Mouse (Mus musculus) stomach, postnatal 0 days (tissue): ENCODE results near the gene Amph.
A peak's percentile ranks its signal among the peaks of the same experiment; 100 is the strongest.

Source experiments
- CTCF ChIP-seq: IDR thresholded peaks from 2 replicates; pipeline ENCODE4 v1.5.1; 2016; ENCODE audit warnings: antibody characterized with exemption, low read depth, mild to moderate bottlenecking, moderate library complexity
- EP300 ChIP-seq: optimal IDR thresholded peaks from 2 replicates; pipeline ENCODE3; 2016; ENCODE audit warnings: antibody characterized with exemption

DNA sequence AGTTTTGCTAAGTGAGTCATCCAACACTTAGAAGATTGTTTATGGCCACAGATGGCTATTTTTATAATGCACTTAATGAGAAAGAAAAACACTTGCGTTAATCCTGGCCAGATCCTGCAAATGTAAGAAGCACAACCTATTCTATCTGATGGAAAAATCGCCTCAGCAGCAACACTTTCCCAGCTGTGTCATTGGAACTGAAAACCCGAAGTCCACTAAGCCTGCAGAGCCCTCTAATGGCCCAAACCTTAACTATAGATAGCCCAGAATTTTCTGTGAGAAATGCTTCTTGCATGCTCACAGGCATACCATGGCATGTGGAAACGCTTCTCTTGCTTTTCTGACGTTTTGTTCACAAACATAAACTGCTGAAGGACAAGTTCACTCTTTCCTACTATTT, 158.4 kb downstream of the Amph start:
- TF ChIP-seq CTCF (peak; percentile 58), EP300 (no peak)
